Mouse (Mus musculus) midbrain, embryonic 13.5 days (tissue): ENCODE results near the gene Hikeshi. TPM values are rescaled to one million over a fixed set of nuclear protein-coding genes. Genes with fewer than 3 reads are reported as not detected.

Source experiments
- ATAC-seq: fragments of 200-750 bp; cut with Nextera tagmentation; 2 replicates; pipeline ENCODE4 v1.8.0; 2017; ENCODE audit warnings: mild to moderate bottlenecking, moderate TSS enrichment, moderate library complexity
- H3K27ac ChIP-seq: fragments of 300-500 bp; sonication (generic); 2 replicates; pipeline ENCODE4 v1.5.1; 2015; ENCODE audit warnings: inconsistent platforms, mild to moderate bottlenecking, moderate library complexity
- H3K27me3 ChIP-seq: fragments of 300-500 bp; sonication (generic); 2 replicates; pipeline ENCODE4 v1.6.1; 2015; ENCODE audit warnings: mild to moderate bottlenecking, inconsistent platforms
- H3K36me3 ChIP-seq: fragments of 300-500 bp; sonication (generic); 2 replicates; pipeline ENCODE4 v1.6.1; 2015; ENCODE audit warnings: mild to moderate bottlenecking, inconsistent platforms
- H3K4me1 ChIP-seq: fragments of 300-500 bp; sonication (generic); replicated peaks from 2 replicates; pipeline ENCODE4 v1.6.1; 2015; ENCODE audit warnings: inconsistent platforms
- H3K4me2 ChIP-seq: fragments of 300-500 bp; sonication (generic); replicated peaks from 2 replicates; pipeline ENCODE4 v1.6.1; 2015; ENCODE audit warnings: moderate library complexity, mild to moderate bottlenecking, inconsistent platforms
- H3K4me3 ChIP-seq: fragments of 300-500 bp; sonication (generic); replicated peaks from 2 replicates; pipeline ENCODE4 v1.5.1; 2015; ENCODE audit warnings: mild to moderate bottlenecking, inconsistent platforms
- H3K9ac ChIP-seq: fragments of 300-500 bp; sonication (generic); replicated peaks from 2 replicates; pipeline ENCODE4 v1.6.1; 2015; ENCODE audit warnings: mild to moderate bottlenecking, inconsistent platforms
- H3K9me3 ChIP-seq: fragments of 300-500 bp; sonication (generic); 2 replicates; pipeline ENCODE4 v1.6.1; 2016; ENCODE audit warnings: mild to moderate bottlenecking, inconsistent platforms
- WGBS: fragments of 180-500 bp; shearing (Covaris S2); methylation state at CpG from one replicate; pipeline ENCODE4 v1.1.7; 2015; 5-methylcytosine and 5-hydroxymethylcytosine counted together
- polyA plus RNA-seq: library from polyadenylated mRNA; unstranded; fragments of >200 nt; fragmentation: Nextera tagmentation; extraction: Ambion mirVana; gene quantifications from 2 replicates; pipeline ENCODE4 v1.2.1, GENCODE M21; 2015

Gene Hikeshi
- polyA plus RNA-seq, 1 experiment from 2014 or later = 147 TPM

DNA sequence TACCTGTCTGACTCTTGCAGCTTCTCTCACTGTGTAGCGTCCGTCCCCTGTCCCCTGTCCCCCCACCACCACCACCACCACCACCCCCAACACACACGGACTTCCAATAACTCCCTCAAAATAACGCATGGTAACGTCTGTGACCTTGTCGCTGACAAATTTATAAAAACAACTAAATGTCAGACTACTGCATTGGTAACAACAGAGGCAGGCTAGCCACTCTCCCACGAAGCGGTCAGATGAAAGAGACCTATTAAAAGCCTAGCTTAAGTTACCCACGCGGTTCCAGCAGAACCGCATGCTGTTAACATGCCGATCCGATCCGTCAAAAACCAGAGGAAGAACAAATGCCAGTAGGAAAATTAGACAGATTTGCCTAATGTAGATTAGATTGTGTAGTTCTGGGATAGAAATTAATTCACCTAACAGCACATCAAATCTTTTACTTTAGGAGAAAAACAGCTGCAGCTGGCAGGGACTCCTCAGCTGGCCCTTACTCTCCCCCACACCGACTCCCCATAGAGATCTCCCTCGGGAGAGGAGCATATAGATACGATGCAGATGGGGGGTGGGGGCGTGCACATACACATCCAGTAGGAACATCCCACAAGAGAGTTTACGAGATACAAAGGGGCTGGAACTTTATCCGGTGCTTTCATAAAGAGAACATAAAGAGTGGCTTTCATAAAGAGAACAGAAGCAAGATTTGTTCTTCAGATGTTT, 31.9 kb downstream of the Hikeshi start:
- Histone ChIP-seq H3K36me3 (no peaks in the 10 kb centered on the region), H3K9me3 (no peaks in the 10 kb centered on the region)

DNA sequence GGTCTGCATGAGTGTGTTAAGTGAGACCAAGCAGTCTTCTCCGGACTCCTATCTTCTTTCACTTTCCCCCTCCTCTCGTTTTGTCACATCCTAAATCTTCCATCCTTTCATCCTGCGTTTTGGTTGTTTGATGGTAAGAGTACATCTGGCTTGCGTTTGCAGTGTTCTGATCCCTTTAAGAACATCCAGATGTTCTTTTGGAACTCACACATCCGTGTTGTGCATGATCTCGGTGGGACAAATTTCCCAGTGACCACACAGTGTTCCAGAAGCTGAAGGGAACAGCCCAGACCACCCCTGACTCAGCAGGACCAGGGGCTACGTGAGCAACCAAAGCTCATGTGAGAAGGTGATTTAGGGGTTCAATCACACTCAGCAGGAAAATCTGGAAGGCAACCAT, 32.6 kb downstream of the Hikeshi start:
- H3K4me3 ChIP-seq = no peak overlapping the region
- H3K27ac ChIP-seq = no peak overlapping the region
- 71% methylated on average over 7 of the region's 7 CpGs for WGBS
- no peak for ATAC-seq
- H3K9ac ChIP-seq = no peak overlapping the region
- H3K4me2 ChIP-seq = no peak overlapping the region
- H3K4me1 ChIP-seq = peaks cover 6% of the 10 kb centered on the region
- H3K27me3 ChIP-seq = no peaks in the 10 kb centered on the region
- H3K9me3 ChIP-seq = no peaks in the 10 kb centered on the region
- no peaks in the 10 kb centered on the region for H3K36me3 ChIP-seq

More for the DNA sequence above, 31.9 kb downstream of the Hikeshi start:
- Histone ChIP-seq H3K9ac (no peak overlapping the region), H3K27ac (no peak overlapping the region), H3K4me1 (no peaks in the 10 kb centered on the region), H3K4me3 (no peak overlapping the region), H3K27me3 (no peaks in the 10 kb centered on the region), H3K4me2 (no peak overlapping the region)
- no peak for ATAC-seq
- WGBS = 79% methylated on average over 20 of the region's 20 CpGs

DNA sequence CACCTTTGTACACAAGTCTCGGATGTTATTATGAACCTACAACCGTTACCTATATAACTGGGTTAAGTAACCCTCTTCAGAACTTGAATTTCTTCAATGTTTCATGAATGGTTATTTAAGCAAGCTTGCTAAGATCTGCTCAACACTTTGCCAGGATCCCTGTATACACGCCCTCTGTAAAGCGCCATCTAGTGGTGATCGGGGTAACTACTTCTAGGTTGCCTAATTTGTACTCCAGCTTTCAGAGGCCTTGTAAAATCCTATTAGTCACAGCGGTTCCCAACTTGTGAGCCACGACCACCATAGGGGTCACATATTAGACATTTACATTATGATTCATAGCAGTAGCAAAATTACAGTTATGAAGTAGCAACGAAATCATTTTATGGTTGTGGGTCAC, 33.1 kb downstream of the Hikeshi start:
- Histone ChIP-seq H3K36me3 (no peaks in the 10 kb centered on the region), H3K4me2 (no peak overlapping the region), H3K4me3 (no peak overlapping the region), H3K9ac (no peak overlapping the region), H3K4me1 (peaks cover 8% of the 10 kb centered on the region), H3K27ac (no peak overlapping the region), H3K9me3 (no peaks in the 10 kb centered on the region), H3K27me3 (no peaks in the 10 kb centered on the region)
- WGBS = 17% methylated on average over 8 of the region's 8 CpGs
- ATAC-seq = peak; percentile 59

DNA sequence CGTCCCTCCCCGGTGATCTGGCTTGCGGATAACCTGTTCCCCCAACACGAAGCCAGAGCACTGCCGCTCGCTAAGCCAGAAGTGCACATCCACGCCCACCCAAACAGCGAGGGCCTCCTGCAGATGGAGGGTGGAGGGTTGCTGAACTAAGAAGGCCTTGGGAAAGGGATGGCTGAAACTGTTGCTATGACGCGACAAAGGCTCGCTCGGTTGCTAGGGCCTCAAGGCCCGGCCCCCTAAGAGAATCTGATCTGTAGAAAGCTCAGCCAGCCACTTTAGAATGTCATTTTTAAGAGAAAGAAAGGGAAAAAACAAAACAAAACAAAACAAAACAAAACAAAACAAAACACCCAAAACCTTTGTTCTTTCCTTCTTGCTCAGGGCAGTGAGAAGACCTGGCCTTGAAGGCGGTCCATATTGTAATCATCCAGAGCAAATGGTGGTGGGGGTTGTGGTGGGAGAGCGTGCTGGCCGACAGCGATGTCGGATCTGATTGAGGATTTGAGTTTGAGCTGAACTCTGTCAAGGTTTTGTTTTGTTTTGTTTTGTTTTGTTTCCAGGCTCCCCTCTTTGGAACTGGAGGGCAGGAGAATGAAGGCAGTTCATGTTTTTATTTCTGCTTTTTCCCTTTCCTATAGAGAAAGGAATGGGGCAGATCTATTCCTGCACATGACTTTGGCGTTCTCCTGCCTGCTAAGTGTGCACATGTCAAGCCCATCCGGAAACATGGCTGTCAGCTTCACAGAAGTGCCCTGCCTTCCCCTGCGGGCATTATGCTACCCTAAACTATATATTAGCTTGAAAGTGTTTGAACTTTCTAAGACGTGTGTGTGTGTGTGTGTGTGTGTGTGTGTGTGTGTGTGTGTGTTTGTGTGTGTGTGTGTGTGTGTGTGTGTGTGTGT, 37.3 kb downstream of the Hikeshi start, which contains the start of gene Ccdc81:
Gene Ccdc81 (minus strand): TSS at position 188 of the 902 bp plus-strand sequence.
- Histone ChIP-seq H3K9ac (no peak within 1 kb of the TSS), H3K4me2 (peak within 1 kb of the TSS; percentile 41), H3K9me3 (no peaks in the 10 kb centered on the region), H3K4me3 (no peak within 1 kb of the TSS), H3K4me1 (peaks cover 8% of the 10 kb centered on the region), H3K36me3 (no peaks in the 10 kb centered on the region), H3K27me3 (no peaks in the 10 kb centered on the region), H3K27ac (no peak within 1 kb of the TSS)
- peak; percentile 86 for ATAC-seq
- WGBS = 22% methylated on average over 22 of the region's 22 CpGs

DNA sequence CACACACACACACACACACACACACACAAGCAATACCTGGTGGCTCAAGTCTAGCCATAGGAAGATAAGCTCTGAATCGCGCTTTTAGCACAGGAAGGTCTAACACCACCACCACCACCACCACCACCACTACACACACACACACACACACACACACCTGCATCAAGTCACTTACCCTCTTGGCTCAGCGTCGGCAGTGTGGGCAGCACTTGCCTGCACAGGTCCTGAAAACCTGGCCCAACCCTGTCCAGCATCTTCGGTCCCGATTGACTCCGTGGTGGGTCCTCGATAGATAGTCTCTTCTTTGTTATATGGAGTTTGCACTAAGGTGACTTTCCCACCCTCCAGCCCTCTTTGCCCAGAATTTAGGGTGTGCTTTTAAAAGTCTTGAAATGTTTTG, 38.0 kb downstream of the Hikeshi start:
- no peaks in the 10 kb centered on the region for H3K36me3 ChIP-seq
- H3K27me3 ChIP-seq = no peaks in the 10 kb centered on the region
- no peak overlapping the region for H3K9ac ChIP-seq
- no peak overlapping the region for H3K27ac ChIP-seq
- peaks cover 8% of the 10 kb centered on the region for H3K4me1 ChIP-seq
- 87% methylated on average over 8 of the region's 8 CpGs for WGBS
- peak; percentile 61 for ATAC-seq
- H3K9me3 ChIP-seq = no peaks in the 10 kb centered on the region
- peak overlapping the region; percentile 41; the same call in 1 of the 2 replicates for H3K4me2 ChIP-seq
- no peak overlapping the region for H3K4me3 ChIP-seq

DNA sequence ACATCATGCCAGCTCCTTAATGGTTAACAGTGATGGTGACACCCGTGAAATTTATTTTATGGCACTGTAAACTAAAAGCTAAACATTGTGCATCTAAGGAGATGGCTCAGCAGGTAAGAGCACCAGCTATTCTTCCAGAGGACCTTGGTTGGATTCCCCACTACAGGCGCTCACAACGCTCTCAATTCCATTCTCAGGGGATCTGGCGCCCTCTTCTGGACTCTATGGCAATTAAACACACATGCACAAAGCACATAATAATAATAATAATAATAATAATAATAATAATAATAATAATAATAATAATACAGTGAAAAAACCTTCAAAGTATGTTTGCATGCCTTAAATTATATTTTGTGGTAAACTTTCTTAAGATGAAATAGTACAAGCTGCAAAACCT, 49.1 kb downstream of the Hikeshi start:
- Histone ChIP-seq H3K27me3 (no peaks in the 10 kb centered on the region), H3K9ac (no peak overlapping the region), H3K4me2 (no peak overlapping the region), H3K4me3 (no peak overlapping the region), H3K4me1 (no peaks in the 10 kb centered on the region), H3K27ac (no peak overlapping the region), H3K9me3 (no peaks in the 10 kb centered on the region), H3K36me3 (no peaks in the 10 kb centered on the region)
- ATAC-seq = no peak
- 36% methylated on average over 4 of the region's 4 CpGs for WGBS

DNA sequence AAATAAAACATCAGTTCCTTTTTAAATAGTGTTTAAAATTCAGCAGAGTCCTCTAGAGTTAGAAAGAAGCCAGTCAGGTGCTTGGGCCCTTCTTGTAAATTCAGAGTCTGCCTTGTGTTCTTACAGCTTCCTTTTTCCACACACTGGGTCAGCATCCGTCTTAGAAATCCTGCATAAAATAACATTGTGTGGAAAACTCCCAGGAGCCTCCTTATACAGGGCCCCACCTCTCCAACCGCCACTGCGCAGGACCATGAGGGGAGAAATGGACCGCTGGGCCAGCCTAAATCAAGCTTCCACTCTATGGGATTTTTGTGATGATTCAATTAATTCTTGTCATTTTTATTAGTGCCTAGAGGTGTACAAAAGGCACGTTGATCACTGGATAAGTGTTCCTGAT, 49.6 kb downstream of the Hikeshi start:
- Histone ChIP-seq H3K4me3 (no peak overlapping the region), H3K9me3 (no peaks in the 10 kb centered on the region), H3K27ac (no peak overlapping the region), H3K9ac (no peak overlapping the region), H3K36me3 (no peaks in the 10 kb centered on the region), H3K4me1 (no peaks in the 10 kb centered on the region), H3K27me3 (no peaks in the 10 kb centered on the region), H3K4me2 (no peak overlapping the region)
- 87% methylated on average over 5 of the region's 5 CpGs for WGBS
- ATAC-seq = no peak

DNA sequence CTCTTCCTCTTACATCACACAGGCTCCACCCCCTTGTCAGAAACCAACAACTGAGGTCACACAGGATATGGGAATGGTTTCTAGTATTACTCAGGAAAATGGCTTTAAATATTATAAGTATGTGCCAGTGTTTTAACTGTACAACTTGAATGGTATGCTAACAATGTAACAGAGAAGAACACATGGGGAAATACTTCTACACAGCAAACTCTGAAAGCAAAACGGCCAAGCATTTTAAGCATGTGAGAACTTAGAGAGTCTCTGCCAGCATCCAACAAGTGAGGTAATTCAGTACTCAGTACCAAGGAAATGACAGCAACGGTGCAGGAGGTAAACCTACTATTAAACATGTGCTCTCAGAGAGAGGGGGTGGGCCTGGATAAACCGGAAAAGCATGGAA, 56.5 kb downstream of the Hikeshi start:
- Histone ChIP-seq H3K4me2 (no peak overlapping the region), H3K4me1 (no peaks in the 10 kb centered on the region), H3K9ac (no peak overlapping the region), H3K4me3 (no peak overlapping the region), H3K27me3 (no peaks in the 10 kb centered on the region), H3K9me3 (no peaks in the 10 kb centered on the region), H3K27ac (no peak overlapping the region), H3K36me3 (no peaks in the 10 kb centered on the region)
- ATAC-seq = no peak
- WGBS = 84% methylated on average over 3 of the region's 3 CpGs

DNA sequence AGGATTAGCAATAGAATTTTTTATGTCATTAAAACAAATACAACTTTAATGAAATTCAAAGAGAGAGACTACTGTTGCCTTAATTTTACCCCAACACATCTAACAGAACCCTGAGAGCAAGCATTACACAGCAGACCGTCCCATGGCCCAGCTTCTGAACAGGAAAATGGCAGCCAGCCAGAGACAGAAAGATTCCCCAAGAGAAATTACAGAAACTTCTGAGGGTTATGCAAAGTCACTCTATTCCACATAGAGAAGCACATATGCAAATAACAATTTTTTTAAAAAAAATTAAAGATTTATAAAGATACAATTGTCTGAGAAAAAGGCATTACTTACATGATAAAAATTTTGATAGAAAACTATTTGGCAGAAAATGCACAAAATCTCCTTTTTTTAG, 61.3 kb downstream of the Hikeshi start:
- H3K36me3 ChIP-seq = no peaks in the 10 kb centered on the region
- H3K4me2 ChIP-seq = no peak overlapping the region
- no peak overlapping the region for H3K4me3 ChIP-seq
- no peak for ATAC-seq
- no peaks in the 10 kb centered on the region for H3K27me3 ChIP-seq
- WGBS = 80% methylated on average over 1 of the region's 1 CpGs
- H3K27ac ChIP-seq = no peak overlapping the region
- no peaks in the 10 kb centered on the region for H3K4me1 ChIP-seq
- no peak overlapping the region for H3K9ac ChIP-seq
- H3K9me3 ChIP-seq = no peaks in the 10 kb centered on the region

Other genes starting within 250 kb of the Hikeshi start
- gene Ccdc81, start 37.6 kb downstream of the Hikeshi start, polyA plus RNA-seq = 0.49 and 0.93 TPM in 2 replicates
- 36.6 and 42.4 TPM in 2 replicates for gene Eed, start 39.8 kb upstream of the Hikeshi start, polyA plus RNA-seq
- 39.8 and 46.1 TPM in 2 replicates for gene Picalm, start 189.0 kb upstream of the Hikeshi start, polyA plus RNA-seq